Mouse (Mus musculus) megakaryocyte, adult 5-6 weeks (primary cell): ENCODE results near the gene Tex9. TPM values are rescaled to one million over a fixed set of nuclear protein-coding genes. Genes with fewer than 3 reads are reported as not detected.
A peak's percentile ranks its signal among the peaks of the same experiment; 100 is the strongest.
"Not testable (repeated sequence)": the region's sequence is repeated elsewhere in the genome, so short reads cannot be mapped to it uniquely, and the experiment has no call there.

Experiments
- ATAC-seq: 2 replicates; pipeline ENCODE4 v1.8.0; 2016; ENCODE audit warnings: mild to moderate bottlenecking, inconsistent platforms; ENCODE audit not compliant: poor library complexity, severe bottlenecking
- total RNA-seq, 2 experiments: library from RNA; stranded (forward) in 1 of 2; stranded (reverse) in 1 of 2; fragments of 153-499, 151-499 nt in 1 of 2; fragments of 221-1000, 200-1000 nt in 1 of 2; gene quantifications; 2 replicates each; pipeline versions ENCODE4 v1.2.3 to v1.2.4; 2015 to 2017

Tex9 gene
- total RNA-seq, 2 experiments from 2014 or later: 1.5 to 5.9 TPM

DNA sequence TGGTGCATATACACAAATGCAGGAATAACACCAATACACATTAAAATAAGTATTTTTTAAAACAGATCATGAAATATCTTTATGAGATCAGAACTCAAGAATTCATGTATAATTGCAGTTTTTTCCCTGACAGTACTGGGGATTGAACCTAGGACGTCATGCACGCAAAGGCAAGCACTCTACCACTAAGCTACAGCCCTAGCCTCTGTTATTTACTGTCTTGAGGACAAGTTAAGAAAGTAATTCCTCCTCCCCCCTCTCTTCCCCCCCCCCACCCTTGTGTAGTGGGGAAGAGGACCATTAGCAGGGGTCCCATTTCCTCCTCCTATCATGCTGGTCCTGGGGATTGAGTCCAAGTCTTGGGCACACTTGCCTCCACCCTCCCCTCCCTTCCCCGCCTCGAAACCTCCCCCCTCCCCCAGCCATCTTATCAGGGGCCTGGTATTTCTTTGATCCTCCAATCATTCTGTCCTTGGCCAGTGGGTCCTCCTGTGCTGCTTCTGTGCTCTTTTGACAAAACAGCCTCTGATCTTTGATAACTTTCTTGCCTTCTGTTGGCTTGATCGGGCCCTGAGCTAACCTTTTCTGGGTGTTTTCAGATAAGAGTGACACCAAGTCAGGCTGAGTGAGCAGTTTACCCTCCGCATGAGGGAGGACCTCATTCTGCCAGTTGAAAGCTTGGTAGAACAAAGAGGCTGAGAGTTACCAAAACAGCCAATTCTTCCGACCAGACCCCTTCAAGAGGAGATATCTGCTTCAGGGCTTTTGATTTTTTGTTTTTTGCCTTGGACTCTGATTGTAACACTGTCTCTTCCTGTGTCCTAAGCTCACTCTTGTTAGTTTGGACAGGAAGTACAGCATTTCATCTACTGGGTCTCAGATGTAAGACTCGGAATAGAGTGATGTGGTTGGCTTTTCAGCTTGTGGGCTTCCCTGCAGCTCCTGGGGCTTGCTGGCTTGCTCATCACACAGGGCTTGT is 50.8 kb downstream of the Tex9 start:
- ATAC-seq: no peak

- ATAC-seq: no peak
Measured at GRCm38 (mm10) chr9:72440358-72440757, 51.7 kb downstream of the Tex9 start.

GRCm38 (mm10) chr9:72438749-72439148 is 53.3 kb downstream of the Tex9 start:
- no peak for ATAC-seq

DNA sequence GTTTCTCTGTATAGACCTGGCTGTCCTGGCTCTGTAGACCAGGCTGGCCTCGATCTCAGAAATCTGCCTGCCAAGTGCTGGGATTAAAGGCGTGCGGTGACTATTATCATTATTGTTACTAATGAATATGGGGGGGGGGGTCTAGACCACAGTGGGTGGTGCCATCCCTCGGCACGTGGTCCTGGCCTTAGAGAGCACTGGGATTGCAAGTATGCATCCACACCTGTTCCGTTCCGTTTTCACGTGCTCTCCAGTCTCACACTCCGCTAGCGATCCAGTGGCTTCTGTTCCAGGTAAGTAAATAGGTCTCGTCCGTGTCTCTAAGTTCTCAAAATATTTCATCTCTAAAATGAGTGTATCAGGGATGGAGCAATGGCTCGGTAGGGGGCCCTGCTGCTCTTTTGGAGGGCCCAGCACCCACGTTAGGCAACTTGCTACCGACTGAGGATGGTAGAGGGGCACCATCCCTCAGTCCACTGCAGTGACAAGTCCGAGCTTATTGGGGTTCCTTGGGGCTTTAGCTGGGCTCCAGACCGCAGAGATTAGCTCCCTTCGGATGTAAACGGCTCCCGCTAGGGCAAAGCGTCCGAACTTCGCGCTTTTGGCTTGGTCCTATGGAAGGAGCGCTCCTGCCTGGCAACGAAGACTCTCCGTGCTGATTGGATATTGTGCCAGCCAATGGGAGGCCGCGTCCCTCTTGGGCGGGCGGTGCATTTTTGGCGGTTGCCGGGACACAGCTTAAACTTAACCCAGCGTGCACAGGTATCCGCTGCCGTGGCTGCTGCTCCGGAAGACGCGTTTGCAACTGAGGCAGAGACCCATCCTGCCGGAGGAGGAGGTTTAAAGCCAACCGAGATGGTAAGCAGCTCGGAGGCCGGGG is 54.0 kb downstream of the Tex9 start, which contains the start of gene Mns1:
Gene Mns1, plus strand, starts transcription at position 190 of the 880 bp plus-strand sequence.
- ATAC-seq: peak; percentile 98

DNA sequence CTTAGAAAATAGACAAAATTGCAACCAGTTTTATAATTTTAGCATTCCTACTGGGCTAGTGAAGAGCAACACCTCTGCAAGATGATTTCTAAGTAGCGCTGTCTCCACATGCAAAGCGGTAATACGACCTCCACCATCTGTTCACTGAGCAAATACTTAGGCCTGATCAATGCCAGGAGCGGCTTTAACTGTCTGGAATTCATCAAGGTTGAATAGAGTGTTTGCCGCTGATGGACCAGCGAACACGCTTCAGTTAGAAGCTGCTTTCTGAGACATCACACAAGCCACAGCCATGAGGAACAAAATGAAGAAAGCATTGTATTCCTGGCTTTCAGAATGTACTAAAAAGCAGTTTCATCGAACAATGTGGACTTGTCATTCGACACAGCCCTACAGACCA is 57.1 kb downstream of the Tex9 start:
- no peak for ATAC-seq

- no peak for ATAC-seq
Measured at GRCm38 (mm10) chr9:72427861-72428260, 64.2 kb downstream of the Tex9 start.

DNA sequence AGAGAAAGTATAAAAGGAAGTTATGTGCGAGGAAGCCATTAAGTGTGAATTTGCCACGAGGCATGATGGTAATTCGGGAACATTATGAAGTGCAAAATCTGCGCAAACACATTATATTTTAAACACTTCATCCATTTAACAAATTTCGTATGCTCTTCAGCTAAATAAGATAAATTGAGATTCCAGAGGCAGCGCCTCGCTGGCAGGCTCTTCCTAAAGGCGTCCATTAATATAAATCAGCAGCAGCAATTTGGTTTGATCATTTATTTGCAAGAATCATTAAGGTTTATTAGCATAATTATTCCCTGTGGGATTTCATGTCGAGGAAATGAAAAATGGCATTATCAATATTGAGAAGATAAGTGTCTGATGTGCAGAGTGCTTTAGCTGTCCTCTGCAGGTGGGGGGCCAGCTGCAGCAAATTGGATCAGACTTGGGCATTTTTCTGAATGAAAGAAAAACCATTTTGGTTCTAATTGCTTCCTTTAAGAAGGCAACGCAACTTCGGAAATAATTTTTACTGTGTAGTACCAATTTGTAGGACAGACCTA is 66.6 kb downstream of the Tex9 start:
- no peak for ATAC-seq

- no peak for ATAC-seq
Measured at GRCm38 (mm10) chr9:72422753-72423152, 69.3 kb downstream of the Tex9 start.

GRCm38 (mm10) chr9:72422284-72422683 is 69.7 kb downstream of the Tex9 start:
- no peak for ATAC-seq

DNA sequence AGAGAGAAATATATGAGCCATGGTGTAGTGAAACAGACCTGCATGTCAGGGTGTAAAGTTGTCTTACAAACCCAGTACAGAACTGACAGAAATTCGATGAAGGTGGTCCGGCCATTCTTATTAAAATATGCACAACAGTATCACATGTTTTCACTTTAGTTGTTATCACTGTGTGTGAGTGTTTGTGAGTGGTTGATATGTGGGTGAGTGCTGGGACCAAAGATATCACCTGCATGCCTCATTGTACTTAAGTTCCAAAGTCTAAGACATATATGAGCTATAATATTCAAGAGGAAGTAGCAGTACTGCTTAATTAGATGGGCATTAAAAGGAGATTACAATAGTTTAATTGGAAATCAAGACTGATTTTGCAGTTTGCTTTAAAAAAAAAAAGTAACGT is 71.5 kb downstream of the Tex9 start:
- ATAC-seq: no peak

GRCm38 (mm10) chr9:72418443-72418842 is 73.6 kb downstream of the Tex9 start:
- ATAC-seq: no peak

DNA sequence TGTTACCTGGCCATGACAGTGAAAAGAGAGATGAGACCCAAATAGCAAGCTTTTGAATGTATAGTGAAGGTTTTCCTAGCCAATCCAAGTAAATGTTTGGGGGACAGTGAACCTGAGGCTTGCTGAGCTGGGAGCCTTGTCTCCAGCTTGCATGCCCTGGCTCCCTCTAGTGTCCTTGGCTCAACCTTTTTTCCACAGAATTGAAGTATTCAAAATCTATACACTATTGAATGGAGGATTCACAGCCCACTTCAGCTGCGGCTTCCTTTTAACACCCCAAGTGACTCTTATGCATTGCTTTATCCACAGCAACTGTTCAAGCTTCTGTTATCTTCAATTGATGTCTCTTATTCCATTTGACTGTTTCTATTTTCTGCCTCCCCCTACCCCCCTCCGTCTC is 80.3 kb downstream of the Tex9 start:
- ATAC-seq: no peak

- ATAC-seq: peak; percentile 47
Measured at GRCm38 (mm10) chr9:72409381-72410225, 82.4 kb downstream of the Tex9 start.

DNA sequence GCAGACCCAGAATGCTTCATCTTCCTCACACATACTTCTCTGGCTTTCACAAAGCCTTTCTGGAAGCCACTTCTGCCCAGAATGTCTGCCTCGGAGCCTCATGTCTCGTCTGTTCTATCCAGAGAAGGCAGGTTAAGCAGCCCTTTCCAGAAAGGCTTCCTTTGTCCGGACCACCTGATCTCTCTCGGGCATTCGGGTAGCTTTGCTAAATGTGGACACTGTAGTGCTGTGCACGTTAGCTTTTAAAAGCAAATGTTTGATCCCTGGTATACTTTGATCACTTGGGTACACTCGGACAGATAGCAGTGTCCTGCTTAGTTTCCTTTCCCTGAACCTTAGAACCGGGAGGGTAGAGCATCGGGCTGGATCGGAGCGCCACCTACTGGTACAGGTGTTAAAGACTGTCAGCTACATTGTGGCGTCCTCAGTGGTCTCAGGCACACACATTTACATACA is 83.9 kb downstream of the Tex9 start:
- ATAC-seq: peak; percentile 89

DNA sequence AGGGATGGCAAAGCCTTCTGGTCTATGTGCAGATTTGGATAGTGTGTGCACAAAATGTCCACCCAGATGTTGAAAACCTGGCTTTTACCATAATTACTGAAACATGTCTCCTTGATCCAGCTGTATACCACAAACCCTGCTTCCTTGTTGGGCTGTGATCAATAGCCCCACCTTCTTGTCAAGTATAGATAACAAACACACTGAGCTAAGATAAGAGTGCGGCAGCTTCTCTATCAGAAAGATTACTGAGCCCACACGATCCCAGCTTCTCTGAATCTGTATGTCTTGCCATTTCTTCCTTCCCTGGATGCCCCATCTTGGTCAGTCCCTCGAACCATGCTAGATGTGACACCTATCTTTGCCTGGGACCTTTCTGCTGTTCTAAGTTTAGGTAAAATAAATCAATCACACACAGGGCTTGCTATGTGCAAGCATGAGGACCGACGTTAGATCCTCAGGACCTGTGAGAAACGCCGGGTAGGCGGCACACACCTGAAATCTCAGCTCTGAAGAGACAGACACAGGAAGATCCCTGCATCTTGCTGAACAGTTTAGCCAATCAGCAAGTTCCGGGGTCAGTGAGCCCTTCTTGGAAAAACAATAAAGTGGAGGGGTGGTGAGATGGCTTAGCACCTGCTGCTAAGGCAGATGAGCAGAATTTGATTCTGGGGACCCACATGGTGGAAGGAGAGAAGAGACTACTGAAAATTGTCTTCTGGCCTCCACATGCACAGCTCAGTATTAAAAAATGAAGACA is 86.0 kb downstream of the Tex9 start:
- no peak for ATAC-seq

DNA sequence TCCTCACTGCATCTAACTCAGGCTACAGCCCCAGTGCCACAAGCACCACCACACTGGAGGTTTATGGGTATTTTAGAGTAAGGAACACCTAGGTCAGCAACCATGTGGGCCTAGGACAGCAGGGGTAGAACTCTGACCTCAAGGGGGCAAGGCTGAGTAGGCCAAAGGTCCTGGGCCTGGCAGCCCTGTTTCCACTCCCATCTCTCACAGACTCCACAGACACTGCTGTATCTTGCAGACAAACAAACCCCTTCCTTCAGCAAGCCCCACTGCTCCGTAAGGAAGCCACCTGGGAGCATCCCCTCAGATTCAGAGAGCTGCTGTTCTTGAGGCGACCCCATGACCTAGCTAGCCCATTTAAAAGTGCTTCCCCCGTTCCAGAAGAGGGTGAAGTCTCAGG is 87.1 kb downstream of the Tex9 start:
- ATAC-seq: no peak

DNA sequence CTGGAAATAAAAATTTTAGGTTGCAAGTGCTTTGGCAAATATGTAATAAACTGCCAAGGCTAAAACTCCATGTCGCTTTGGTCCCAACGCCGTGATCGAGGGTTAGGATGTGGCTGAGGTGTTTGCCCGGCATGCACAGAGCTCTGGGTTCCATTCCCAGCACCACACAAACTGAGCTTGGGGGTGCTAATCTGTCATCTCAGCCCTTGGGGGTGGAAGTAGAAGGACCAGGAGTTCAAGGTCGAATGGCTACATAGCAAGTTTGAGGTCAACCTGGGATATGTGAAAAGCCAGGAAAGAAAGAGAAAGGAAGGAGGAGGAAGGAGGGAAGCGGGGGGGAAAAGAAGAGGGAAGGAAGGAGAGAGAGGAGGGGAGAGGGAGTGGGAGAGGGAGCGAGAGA is 87.6 kb downstream of the Tex9 start:
- no peak for ATAC-seq

DNA sequence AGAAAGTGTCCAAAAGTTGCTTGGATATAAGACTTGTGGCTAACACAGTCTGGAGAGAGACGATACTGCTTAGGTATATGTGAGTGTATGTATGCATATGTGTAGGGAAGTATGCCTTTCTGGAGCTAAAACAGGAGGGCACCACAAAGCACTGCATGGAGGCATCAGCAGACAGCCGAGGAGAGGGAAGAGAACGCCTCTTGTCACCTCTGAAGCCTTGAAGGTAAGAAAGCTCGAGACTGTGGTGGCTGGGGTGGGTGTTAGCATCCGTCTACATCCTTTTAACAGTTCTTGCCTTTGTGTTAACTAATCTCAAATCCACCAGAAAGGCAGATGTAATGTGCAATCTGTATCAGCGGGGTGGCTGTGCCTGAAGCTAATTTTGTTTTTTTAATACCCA is 88.6 kb downstream of the Tex9 start:
- no peak for ATAC-seq

DNA sequence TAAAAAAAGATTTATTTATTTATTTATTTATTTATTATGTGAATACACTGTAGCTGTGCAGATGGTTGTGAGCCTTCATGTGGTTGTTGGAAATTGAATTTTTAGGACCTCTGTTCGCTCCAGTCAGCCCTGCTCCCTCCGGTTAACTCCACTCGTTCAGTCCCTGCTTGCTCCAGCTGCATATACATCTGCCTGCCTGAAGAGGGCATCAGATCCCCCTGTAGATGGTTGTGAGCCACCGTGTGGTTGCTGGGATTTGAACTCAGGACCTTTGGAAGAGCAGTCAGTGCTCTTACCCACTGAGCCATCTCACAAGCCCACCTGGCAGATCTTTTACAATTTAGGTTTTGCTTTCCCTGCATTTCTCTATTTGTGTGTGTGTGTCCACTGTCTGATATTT is 90.2 kb downstream of the Tex9 start:
- ATAC-seq: not testable (repeated sequence)
